Mouse (Mus musculus) ES-Bruce4 (cell line): ENCODE measurements at regions not wholly inside any gene's neighbourhood (a gene's known extent, or its start where the extent isn't known, plus 50 kb on each side); places are given as distances from the start of the nearest gene placed in this dataset.

Experiments
- CTCF ChIP-seq: IDR thresholded peaks from one replicate; pipeline ENCODE4 v1.8.1; 2011; ENCODE audit warnings: low read depth, low read length
- EP300 ChIP-seq: IDR thresholded peaks from 2 replicates; pipeline ENCODE4 v1.6.1; 2011; ENCODE audit warnings: low read depth, low read length; ENCODE audit not compliant: insufficient read depth
- POLR2A ChIP-seq: IDR thresholded peaks from one replicate; pipeline ENCODE4 v1.8.1; 2011; ENCODE audit warnings: low read length; ENCODE audit not compliant: insufficient read depth

GRCm38 (mm10) chr13:107813562-107814161 is 230.6 kb upstream of the Smim15 start:
- no peak for TF ChIP-seq CTCF
- TF ChIP-seq EP300: no peak
- TF ChIP-seq POLR2A: no peak
